Mouse (Mus musculus) urinary bladder, postnatal 10 days (tissue): ENCODE measurements around the gene Rtkn2.

ENCODE experiments used
- DNase-seq: peaks from one replicate; pipeline ENCODE4 v3.0.0; 2022; ENCODE audit warnings: low spot score

Gene Rtkn2

GRCm38 (mm10) chr10:68104881-68105781 lies 125.8 kb downstream of the Rtkn2 start:
- DNase-seq, result no peak

GRCm38 (mm10) chr10:68106351-68106950 lies 127.1 kb downstream of the Rtkn2 start:
- DNase-seq, result no peak

GRCm38 (mm10) chr10:68107716-68108115 lies 128.3 kb downstream of the Rtkn2 start:
- DNase-seq, result no peak
